Mouse (Mus musculus): ENCODE measurements at regions not wholly inside any gene's neighbourhood (a gene's known extent, or its start where the extent isn't known, plus 50 kb on each side); places are given as distances from the start of the nearest gene placed in this dataset.

- no peak for DNase-seq (ENCODE audit: low spot score)
Measured at GRCm38 (mm10) chr5:100246709-100247108, 87.1 kb upstream of the Tmem150c start.

- no peak for DNase-seq (ENCODE audit: low spot score)
Measured at GRCm38 (mm10) chr5:100244811-100245210, 85.2 kb upstream of the Tmem150c start.

- DNase-seq (ENCODE audit: low spot score), result peak; percentile 69
Measured at GRCm38 (mm10) chr5:100240876-100241275, 81.3 kb upstream of the Tmem150c start.

- no peak for DNase-seq (ENCODE audit: low spot score)
Measured at GRCm38 (mm10) chr5:100239632-100240031, 80.0 kb upstream of the Tmem150c start.

- DNase-seq (ENCODE audit: low spot score), result no peak
Measured at GRCm38 (mm10) chr5:100238287-100239036, 78.9 kb upstream of the Tmem150c start.

- DNase-seq (ENCODE audit: low spot score), result no peak
Measured at GRCm38 (mm10) chr5:100237674-100238278, 78.2 kb upstream of the Tmem150c start.

GRCm38 (mm10) chr5:100236277-100236676, 76.7 kb upstream of the Tmem150c start:
- DNase-seq (ENCODE audit: low spot score), result no peak

GRCm38 (mm10) chr5:100232076-100232475, 72.5 kb upstream of the Tmem150c start:
- DNase-seq (ENCODE audit: low spot score), result no peak

- DNase-seq (ENCODE audit: low spot score), result no peak
Measured at GRCm38 (mm10) chr5:100231574-100231973, 72.0 kb upstream of the Tmem150c start.

GRCm38 (mm10) chr5:100230038-100230437, 70.4 kb upstream of the Tmem150c start:
- no peak for DNase-seq (ENCODE audit: low spot score)

GRCm38 (mm10) chr5:100227888-100228287, 68.3 kb upstream of the Tmem150c start:
- DNase-seq (ENCODE audit: low spot score), result no peak

- DNase-seq (ENCODE audit: low spot score), result no peak
Measured at GRCm38 (mm10) chr5:100226571-100227235, 67.1 kb upstream of the Tmem150c start.

GRCm38 (mm10) chr5:100225491-100225890, 65.9 kb upstream of the Tmem150c start:
- no peak for DNase-seq (ENCODE audit: low spot score)

GRCm38 (mm10) chr5:100224773-100225363, 65.3 kb upstream of the Tmem150c start:
- DNase-seq (ENCODE audit: low spot score), result no peak

GRCm38 (mm10) chr5:100221005-100221583, 61.5 kb upstream of the Tmem150c start:
- no peak for DNase-seq (ENCODE audit: low spot score)

- DNase-seq (ENCODE audit: low spot score), result no peak
Measured at GRCm38 (mm10) chr5:100220320-100220719, 60.7 kb upstream of the Tmem150c start.

- DNase-seq (ENCODE audit: low spot score), result no peak
Measured at GRCm38 (mm10) chr5:100218256-100218851, 58.7 kb upstream of the Tmem150c start.

GRCm38 (mm10) chr5:100217178-100218035, 57.8 kb upstream of the Tmem150c start:
- no peak for DNase-seq (ENCODE audit: low spot score)

GRCm38 (mm10) chr5:100213901-100214300, 54.3 kb upstream of the Tmem150c start:
- no peak for DNase-seq (ENCODE audit: low spot score)

- no peak for DNase-seq (ENCODE audit: low spot score)
Measured at GRCm38 (mm10) chr5:100210708-100211107, 51.1 kb upstream of the Tmem150c start.

Measured in testis, postnatal 10 days (tissue).